Mouse (Mus musculus): Measurements from ENCODE around the gene Csf3. TPM values are rescaled to one million over a fixed set of nuclear protein-coding genes. Genes with fewer than 3 reads are reported as not detected.
A peak's percentile ranks its signal among the peaks of the same experiment; 100 is the strongest.
"Not testable (repeated sequence)": the region's sequence is repeated elsewhere in the genome, so short reads cannot be mapped to it uniquely, and the experiment has no call there.

The Csf3 gene
- polyA plus RNA-seq, 1 experiment from 2014 or later: not detected

DNA sequence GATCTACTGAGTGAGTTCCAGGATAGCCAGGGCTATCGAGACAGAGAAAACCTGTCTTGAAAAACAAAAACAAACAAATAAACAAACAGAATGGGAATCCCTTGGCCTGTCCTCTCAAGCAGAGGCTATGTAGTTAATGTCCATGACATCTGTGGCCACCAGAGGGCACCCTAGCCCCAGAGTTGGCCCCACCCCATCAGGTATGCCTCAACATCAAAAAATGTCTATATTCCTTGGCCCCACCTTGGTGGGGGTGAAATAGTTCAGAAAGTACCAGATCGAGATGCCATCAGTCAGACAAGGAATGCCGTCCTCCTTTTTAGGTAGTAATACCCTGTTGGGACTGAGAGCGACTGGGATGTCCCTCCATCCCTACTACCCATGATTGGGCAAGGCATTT lies 1.2 kb upstream of the Csf3 start:
- 42% methylated on average over 4 of the region's 4 CpGs for WGBS
- H3K27me3 ChIP-seq: no peaks in the 10 kb centered on the region
- no peak overlapping the region for H3K4me3 ChIP-seq (replicated peaks)
- H3K36me3 ChIP-seq (replicated peaks): peaks cover 31% of the 10 kb centered on the region
- no peak overlapping the region for H3K4me2 ChIP-seq
- ATAC-seq (ENCODE audit: low FRiP score): 0 out of 2 replicates have a peak, but pooled peaks have one; percentile 49
- no peak overlapping the region for H3K27ac ChIP-seq
- no peak overlapping the region for H3K9ac ChIP-seq
- no peaks in the 10 kb centered on the region for H3K4me1 ChIP-seq
- H3K9me3 ChIP-seq: no peaks in the 10 kb centered on the region

DNA sequence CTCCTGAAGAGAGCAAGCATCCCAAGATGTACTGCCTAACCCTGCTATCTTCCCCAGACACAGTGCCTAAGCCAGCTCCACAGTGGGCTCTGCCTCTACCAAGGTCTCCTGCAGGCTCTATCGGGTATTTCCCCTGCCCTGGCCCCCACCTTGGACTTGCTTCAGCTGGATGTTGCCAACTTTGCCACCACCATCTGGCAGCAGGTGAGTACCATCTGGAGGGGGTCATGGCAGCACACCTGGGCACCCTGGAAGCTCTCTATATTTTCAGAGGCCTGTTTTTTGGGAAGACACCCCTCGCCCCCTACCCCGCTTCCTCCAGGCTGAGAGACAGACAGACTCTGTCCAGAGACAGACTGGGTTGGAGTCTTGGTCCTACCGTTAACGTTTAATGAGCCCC lies 1.3 kb downstream of the Csf3 start:
- Histone ChIP-seq H3K36me3 (replicated peaks) (peaks cover 35% of the 10 kb centered on the region), H3K27me3 (no peaks in the 10 kb centered on the region), H3K9me3 (no peaks in the 10 kb centered on the region), H3K9ac (no peak overlapping the region), H3K4me1 (no peaks in the 10 kb centered on the region), H3K27ac (no peak overlapping the region), H3K4me3 (replicated peaks) (no peak overlapping the region), H3K4me2 (no peak overlapping the region)
- no peak for ATAC-seq (ENCODE audit: low FRiP score)
- WGBS: 86% methylated on average over 5 of the region's 5 CpGs

- no peaks in the 10 kb centered on the region for H3K27me3 ChIP-seq
- no peaks in the 10 kb centered on the region for H3K4me1 ChIP-seq
- ATAC-seq (ENCODE audit: low FRiP score): no peak
- no peak overlapping the region for H3K4me3 ChIP-seq (replicated peaks)
- H3K4me2 ChIP-seq: no peak overlapping the region
- H3K27ac ChIP-seq: no peak overlapping the region
- H3K9me3 ChIP-seq: no peaks in the 10 kb centered on the region
- peaks cover 61% of the 10 kb centered on the region for H3K36me3 ChIP-seq (replicated peaks)
- no peak overlapping the region for H3K9ac ChIP-seq
- 90% methylated on average over 10 of the region's 10 CpGs for WGBS
These were observed 4.0 kb downstream of the Csf3 start for GRCm38 (mm10) chr11:98705021-98705420.

DNA sequence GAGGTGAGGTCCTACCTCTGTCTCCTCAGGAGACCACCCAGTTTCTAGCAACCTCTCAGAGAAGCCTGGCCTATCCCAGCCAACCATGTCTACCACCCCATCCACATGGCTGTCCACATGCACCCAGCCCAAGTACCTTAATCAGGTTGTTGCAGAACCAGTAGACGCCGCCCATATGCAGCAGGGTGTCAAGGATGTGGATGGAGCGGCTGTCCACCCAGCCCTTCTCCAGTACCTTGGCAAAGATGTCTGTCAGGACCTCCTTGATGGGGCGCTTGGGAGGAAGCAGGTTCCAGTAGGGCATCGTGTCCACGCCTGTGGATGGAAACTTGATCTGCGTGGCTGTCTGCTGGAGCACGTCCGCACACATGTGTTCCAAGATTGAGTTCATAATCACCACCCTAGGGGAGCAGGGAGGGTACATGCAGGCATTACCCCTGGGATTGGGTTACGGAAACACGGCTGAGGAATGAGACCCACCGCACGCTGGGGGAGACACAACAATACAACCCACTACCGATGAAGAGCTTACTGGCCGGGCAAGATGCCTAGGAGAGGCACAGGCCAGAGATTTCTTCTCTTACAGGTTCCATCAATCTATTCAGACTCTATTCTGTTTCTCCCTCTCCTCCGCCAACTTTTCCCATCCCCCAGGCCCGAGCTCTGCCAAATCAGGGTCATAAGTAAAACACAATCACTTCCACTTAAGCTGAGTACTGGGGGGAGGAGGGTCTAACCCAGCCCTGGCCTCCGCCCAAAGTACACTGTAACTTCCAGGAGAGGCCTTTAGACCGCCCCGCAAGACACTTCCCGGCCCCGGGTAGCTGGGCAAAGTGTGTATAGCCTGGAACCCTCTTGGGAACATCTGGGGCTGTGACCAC lies 6.6 kb downstream of the Csf3 start:
- Histone ChIP-seq H3K4me1 (no peaks in the 10 kb centered on the region), H3K27ac (no peak overlapping the region), H3K4me2 (no peak overlapping the region), H3K4me3 (replicated peaks) (no peak overlapping the region), H3K9ac (no peak overlapping the region), H3K27me3 (no peaks in the 10 kb centered on the region), H3K9me3 (no peaks in the 10 kb centered on the region), H3K36me3 (replicated peaks) (peaks cover 82% of the 10 kb centered on the region)
- WGBS: 90% methylated on average over 22 of the region's 22 CpGs
- no peak for ATAC-seq (ENCODE audit: low FRiP score)

DNA sequence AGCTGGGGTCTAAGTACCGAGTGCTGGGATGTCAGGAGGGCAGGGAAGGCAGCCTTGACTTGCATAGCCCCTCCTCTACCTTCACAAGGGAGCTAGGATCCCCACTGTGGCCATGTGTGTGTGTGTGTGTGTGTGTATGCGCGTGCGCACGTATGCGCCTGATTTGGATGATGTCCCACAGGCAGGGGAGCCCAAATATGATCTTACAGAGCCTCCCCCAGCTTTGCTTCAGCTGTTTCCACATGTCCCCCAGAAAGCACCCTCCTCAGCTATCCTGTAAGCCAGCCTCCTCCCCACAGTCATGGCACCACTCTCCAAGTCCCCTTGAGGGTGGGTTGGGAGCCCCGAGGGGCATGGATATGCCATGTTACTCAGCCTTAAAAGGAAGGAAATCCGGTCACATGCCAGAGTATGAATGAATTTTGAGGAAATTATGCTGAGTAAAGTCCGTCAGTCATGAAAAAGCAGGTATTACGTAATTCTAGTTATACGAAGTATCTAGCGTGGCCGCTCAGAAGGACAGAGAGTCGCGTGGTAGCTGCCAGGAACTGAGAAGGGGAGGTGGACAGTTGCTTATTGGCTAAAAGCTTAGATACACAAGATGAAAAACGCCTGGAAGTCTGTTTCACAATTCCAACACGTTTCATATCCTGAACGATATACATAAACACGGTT lies 7.4 kb downstream of the Csf3 start:
- Histone ChIP-seq H3K9me3 (no peaks in the 10 kb centered on the region), H3K4me1 (no peaks in the 10 kb centered on the region), H3K27ac (no peak overlapping the region), H3K36me3 (replicated peaks) (peaks cover 90% of the 10 kb centered on the region), H3K9ac (no peak overlapping the region), H3K4me3 (replicated peaks) (no peak overlapping the region), H3K27me3 (no peaks in the 10 kb centered on the region), H3K4me2 (no peak overlapping the region)
- 94% methylated on average over 19 of the region's 19 CpGs for WGBS
- ATAC-seq (ENCODE audit: low FRiP score): no peak

DNA sequence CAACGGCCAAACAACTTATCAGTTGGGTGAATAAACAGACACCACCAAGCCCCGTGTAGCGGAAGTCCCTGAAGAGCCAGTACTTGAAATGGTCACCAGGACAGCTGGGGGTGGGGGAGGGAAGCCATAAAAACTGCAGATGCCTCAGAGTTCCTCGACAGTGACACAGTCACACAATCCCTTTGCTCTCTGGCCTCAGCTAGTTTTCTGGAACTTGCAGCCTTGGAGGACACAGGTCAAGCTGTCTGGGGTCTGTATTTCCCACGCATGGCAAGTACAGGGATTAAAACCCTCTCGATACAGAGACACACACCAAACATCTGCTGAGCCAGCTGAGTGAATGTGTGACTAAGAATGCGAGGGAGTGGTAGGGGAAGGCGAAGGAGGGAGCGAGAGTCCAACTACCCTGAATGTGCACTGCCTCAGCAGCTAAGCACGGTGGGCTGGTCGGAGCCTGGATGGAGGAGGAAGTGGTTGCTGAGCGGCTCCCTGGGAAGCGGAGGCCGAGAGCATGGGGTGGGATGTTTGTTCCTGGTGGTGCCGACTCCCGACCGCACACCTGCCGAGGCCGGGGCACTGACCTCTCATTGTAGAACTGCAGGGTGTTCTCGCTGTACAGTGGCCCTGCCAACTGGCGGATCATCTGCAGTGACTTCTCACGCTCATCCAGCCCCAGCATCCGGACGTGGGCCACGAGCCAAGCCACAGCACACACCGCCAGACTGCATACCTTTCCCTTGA lies 8.1 kb downstream of the Csf3 start:
- Histone ChIP-seq H3K27me3 (no peaks in the 10 kb centered on the region), H3K4me3 (replicated peaks) (no peak overlapping the region), H3K27ac (no peak overlapping the region), H3K4me2 (no peak overlapping the region), H3K9ac (no peak overlapping the region), H3K36me3 (replicated peaks) (peaks cover 93% of the 10 kb centered on the region), H3K9me3 (no peaks in the 10 kb centered on the region), H3K4me1 (no peaks in the 10 kb centered on the region)
- ATAC-seq (ENCODE audit: low FRiP score): no peak
- 93% methylated on average over 26 of the region's 26 CpGs for WGBS

- 0 out of 2 replicates have a peak, but pooled peaks have one; percentile 46 for ATAC-seq (ENCODE audit: low FRiP score)
These were observed 9.5 kb downstream of the Csf3 start for GRCm38 (mm10) chr11:98710416-98711045.

GRCm38 (mm10) chr11:98711046-98711434 lies 10.0 kb downstream of the Csf3 start:
- peak overlapping the region; percentile 13; the same call in 1 of the 2 replicates for H3K27ac ChIP-seq
- WGBS: 86% methylated on average over 3 of the region's 4 CpGs
- H3K4me2 ChIP-seq: no peak overlapping the region
- no peaks in the 10 kb centered on the region for H3K9me3 ChIP-seq
- no peaks in the 10 kb centered on the region for H3K4me1 ChIP-seq
- no peak overlapping the region for H3K4me3 ChIP-seq (replicated peaks)
- H3K27me3 ChIP-seq: no peaks in the 10 kb centered on the region
- no peak overlapping the region for H3K9ac ChIP-seq
- H3K36me3 ChIP-seq (replicated peaks): peaks cover 93% of the 10 kb centered on the region
- ATAC-seq (ENCODE audit: low FRiP score): no peak

More at GRCm38 (mm10) chr11:98710416-98711045, 9.5 kb downstream of the Csf3 start:
- WGBS: 59% methylated on average over 12 of the region's 12 CpGs
- Histone ChIP-seq H3K4me3 (replicated peaks) (no peak overlapping the region), H3K4me1 (no peaks in the 10 kb centered on the region), H3K9me3 (no peaks in the 10 kb centered on the region), H3K4me2 (no peak overlapping the region), H3K27ac (peak overlapping the region; percentile 13; the same call in 1 of the 2 replicates), H3K27me3 (no peaks in the 10 kb centered on the region), H3K9ac (no peak overlapping the region), H3K36me3 (replicated peaks) (peaks cover 93% of the 10 kb centered on the region)

- H3K9ac ChIP-seq; H3K4me3 ChIP-seq (replicated peaks); ATAC-seq (ENCODE audit: low FRiP score); H3K4me2 ChIP-seq; H3K9me3 ChIP-seq; H3K4me1 ChIP-seq; H3K27ac ChIP-seq; H3K27me3 ChIP-seq: not testable (repeated sequence)
- WGBS: 89% methylated on average over 6 of the region's 6 CpGs
- H3K36me3 ChIP-seq (replicated peaks): peaks cover 93% of the 10 kb centered on the region
These were observed 10.9 kb downstream of the Csf3 start for GRCm38 (mm10) chr11:98712009-98712408.

- no peak for ATAC-seq (ENCODE audit: low FRiP score)
- Histone ChIP-seq H3K4me1 (peaks cover 7% of the 10 kb centered on the region), H3K4me2 (no peak overlapping the region), H3K9ac (no peak overlapping the region), H3K36me3 (replicated peaks) (peaks cover 86% of the 10 kb centered on the region), H3K4me3 (replicated peaks) (no peak overlapping the region), H3K27me3 (no peaks in the 10 kb centered on the region), H3K27ac (no peak overlapping the region), H3K9me3 (no peaks in the 10 kb centered on the region)
- WGBS: 88% methylated on average over 12 of the region's 12 CpGs
These were observed 12.6 kb downstream of the Csf3 start for GRCm38 (mm10) chr11:98713703-98714102.

DNA sequence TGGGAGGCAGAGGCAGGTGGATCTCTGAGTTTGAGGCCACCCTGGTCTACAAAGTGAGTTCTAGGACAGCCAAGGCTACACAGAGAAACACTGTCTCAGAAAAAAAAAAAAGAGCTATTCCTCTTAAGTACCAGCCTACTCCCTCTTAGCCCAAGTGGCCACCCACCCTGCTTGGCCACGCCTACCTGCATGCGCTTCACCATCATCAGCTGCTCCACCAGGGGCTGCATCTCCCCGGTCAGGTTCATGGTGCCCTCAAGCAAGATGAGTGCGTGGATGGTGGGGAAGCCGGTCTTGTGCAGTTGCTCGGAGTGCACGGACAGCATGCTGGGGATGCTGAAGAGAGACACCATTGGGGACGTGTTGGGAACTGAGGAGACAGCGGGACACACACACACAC lies 14.9 kb downstream of the Csf3 start:
- H3K9ac ChIP-seq: no peak overlapping the region
- H3K36me3 ChIP-seq (replicated peaks): peaks cover 65% of the 10 kb centered on the region
- H3K4me1 ChIP-seq: peaks cover 7% of the 10 kb centered on the region
- no peak for ATAC-seq (ENCODE audit: low FRiP score)
- H3K27me3 ChIP-seq: no peaks in the 10 kb centered on the region
- no peak overlapping the region for H3K4me2 ChIP-seq
- H3K9me3 ChIP-seq: no peaks in the 10 kb centered on the region
- no peak overlapping the region for H3K27ac ChIP-seq
- 89% methylated on average over 9 of the region's 9 CpGs for WGBS
- no peak overlapping the region for H3K4me3 ChIP-seq (replicated peaks)

DNA sequence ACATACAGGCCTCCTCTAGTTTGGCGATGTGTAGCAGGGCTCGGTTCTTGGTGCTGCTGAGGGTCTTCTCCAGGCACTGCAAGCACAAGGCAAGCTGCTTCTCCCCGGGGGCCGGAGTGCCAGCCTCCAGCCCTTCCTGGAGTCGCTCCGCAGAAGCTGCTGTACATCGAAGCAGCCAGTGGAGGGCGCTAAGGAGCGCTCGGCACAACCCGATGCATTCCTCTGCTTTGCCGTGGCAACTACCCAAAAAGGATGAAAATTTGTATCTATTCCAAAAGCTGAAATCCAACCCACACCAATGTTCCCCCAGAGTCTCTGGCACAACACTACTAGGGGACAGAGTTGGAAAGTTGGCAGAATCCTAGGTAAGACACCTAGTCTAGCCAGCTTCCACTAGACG lies 16.8 kb downstream of the Csf3 start:
- ATAC-seq (ENCODE audit: low FRiP score): no peak
- peaks cover 50% of the 10 kb centered on the region for H3K36me3 ChIP-seq (replicated peaks)

More for the DNA sequence above, 16.8 kb downstream of the Csf3 start:
- 0 out of 2 replicates have a peak overlapping the region, but pooled peaks have one; percentile 2 for H3K27ac ChIP-seq
- no peak overlapping the region for H3K9ac ChIP-seq
- no peaks in the 10 kb centered on the region for H3K9me3 ChIP-seq
- no peak overlapping the region for H3K4me2 ChIP-seq
- WGBS: 16% methylated on average over 13 of the region's 13 CpGs
- peaks cover 7% of the 10 kb centered on the region for H3K4me1 ChIP-seq
- no peak overlapping the region for H3K4me3 ChIP-seq (replicated peaks)
- H3K27me3 ChIP-seq: no peaks in the 10 kb centered on the region
